Mouse (Mus musculus) spleen, postnatal 14 days (tissue): ENCODE results near the gene Akr1c20.

ENCODE experiments used
- DNase-seq, 2 experiments: peaks; one replicate each; pipeline ENCODE4 v3.0.0; 2021 to 2022; ENCODE audit warnings: low spot score in 2 of 2

Akr1c20 gene

DNA sequence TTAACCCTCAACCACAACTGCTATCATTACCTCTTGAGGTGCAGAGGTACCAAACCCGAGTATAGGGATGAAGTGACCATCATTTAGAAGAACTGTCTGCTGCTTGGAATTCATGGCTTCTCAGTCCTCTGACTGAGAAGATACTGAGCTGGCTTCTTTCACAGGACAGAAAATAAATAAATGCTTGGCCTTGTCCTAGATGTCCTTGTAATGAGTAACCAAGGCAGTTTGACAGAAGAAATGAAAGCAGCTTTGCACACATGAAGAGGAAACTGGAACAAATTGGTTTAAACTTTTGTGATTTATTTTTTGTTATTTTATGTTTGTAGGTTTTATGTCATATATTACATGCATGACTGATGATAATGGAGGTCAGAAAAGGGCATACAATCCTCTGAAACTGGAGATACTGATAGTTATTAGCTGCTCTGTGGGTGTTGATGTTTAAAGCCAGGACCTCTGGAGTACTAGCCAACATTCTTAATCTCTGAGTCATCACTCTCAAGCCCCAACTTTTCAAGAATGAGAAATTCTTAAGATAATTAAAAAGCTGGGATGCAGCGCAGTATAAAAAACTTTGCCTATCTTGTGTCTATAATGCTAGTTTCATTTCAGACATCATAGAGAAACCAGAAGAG lies at the start of gene Akr1c20:
Gene Akr1c20, minus strand, starts transcription at position 145 of the 638 bp plus-strand sequence.
- DNase-seq, result no peak

DNA sequence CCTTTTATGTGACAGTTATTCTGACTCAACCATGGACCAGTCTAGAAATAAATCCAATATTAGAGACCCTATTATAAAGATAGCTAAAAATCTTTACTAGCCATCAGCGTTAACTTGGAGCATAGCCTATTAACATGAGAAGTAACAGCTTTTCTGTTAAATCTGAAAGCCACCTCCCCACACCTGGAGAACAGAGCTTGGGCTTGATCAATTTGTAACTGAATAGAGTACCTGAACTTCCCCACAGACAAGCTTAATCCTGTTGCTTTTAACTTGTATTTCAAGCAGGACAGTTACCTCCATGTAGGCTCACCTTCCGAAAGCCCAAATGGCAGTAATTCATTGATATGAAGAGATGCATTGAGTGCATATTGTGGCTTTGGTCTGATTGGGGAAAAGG lies 42.9 kb upstream of the Akr1c20 start:
- DNase-seq, result no peak

DNA sequence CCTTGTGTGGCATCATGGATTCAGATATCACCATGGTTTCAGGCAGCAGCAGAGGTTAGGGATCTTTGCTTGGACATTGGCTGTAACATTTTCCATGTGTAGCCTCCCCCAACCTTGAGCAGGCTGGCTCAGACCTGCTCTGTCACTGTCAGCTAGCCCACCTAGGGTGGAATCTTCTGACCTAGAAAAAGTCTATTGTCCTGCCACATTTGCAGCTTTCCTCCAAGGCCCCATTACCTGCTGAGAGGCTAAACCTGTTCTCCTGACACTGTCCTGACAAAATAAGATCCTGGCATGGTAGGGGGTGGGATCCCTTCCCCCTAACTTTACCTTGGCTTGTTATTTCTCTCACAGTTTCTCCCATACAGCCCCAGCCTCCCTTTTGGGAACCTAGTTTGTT lies 37.4 kb upstream of the Akr1c20 start:
- DNase-seq, result no peak

DNA sequence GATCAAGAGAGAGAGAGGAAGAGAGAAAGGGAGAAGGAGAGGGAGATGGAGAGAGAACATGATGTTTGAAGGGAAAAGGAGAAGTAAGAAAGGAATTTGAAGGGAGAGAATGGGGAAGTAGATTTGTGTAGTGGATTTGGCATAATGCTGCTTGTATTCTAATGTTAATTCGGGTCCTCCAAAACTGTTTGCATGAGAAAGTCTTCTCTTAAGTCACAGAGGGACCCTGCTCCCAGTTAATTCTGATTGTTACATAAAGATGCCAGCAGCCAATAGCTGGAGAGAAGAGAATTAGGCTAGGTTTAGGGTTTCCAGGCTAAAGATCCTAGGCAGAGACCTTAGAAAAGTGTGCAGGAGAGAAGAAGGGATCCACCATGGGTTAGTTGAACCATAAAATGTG lies 36.0 kb upstream of the Akr1c20 start:
- DNase-seq, result no peak

DNA sequence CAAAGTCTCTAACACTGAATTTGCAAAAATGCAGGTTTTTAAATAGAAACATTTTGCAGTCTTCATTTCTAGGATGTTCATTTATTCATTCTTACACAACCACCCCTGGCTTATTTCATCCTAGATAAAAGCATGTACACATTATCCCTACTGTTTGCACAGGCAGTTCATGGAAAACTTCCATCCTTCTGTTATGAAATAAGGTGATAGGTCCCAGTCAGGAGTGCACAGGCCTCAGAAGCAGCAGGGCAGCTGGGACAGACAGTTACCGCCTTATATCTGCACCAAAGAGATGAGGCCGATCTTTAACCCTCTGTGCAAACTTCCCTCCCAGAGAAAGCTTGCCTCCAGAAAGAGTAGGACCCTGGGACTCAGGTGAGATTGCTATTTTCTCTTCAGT lies 8.3 kb downstream of the Akr1c20 start:
- no peak for DNase-seq

DNA sequence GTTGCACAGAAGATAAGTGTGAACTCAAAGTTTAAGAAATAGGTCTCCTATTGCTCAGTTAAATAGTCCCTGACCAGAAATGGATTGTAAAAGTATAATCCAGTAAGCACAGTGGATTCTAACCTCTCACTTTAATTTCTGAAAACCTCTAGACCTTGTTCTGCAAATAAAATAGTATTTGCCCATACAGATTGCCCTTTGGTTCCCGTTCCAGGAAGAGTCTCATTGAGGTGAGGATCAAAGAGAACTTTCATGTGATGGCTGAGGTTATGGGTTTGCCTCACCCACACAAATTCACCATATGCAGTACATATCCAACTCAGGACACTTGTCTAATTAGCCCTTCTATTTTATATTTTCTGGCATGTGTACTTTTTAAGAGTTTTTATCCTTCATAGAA lies 55.2 kb downstream of the Akr1c20 start:
- DNase-seq, result no peak

DNA sequence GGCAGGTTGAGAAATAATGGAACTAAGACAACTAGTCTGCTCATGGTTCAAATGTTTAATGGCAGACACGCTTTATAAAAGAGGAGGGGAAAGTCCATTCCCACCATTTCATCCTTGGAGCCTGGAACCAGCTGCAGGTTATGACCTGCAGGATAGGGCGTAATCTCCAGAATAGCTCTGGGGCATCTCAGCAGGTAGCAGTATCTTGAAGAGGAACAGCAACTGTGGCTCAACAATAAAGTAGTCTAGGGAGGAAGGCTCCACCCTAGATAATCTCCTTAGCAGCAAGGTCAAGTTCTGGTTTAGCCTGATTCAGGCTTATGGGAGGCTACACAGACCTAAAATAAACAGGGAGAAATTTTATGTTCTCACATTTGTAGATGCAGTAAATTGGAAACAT lies 57.5 kb downstream of the Akr1c20 start:
- DNase-seq, result no peak
